Mouse (Mus musculus) forebrain, postnatal 0 days (tissue): ENCODE data around the gene Ch25h. TPM values are rescaled to one million over a fixed set of nuclear protein-coding genes. Genes with fewer than 3 reads are reported as not detected.

Experiments used
- ATAC-seq: fragments of 200-750 bp; cut with Nextera tagmentation; 2 replicates; pipeline ENCODE4 v1.8.0; 2017; ENCODE audit warnings: mild to moderate bottlenecking, moderate library complexity
- DNase-seq: peaks from one replicate; pipeline ENCODE4 v3.0.0-alpha.2; 2015
- H3K27ac ChIP-seq: fragments of 300-500 bp; sonication (generic); 2 replicates; pipeline ENCODE4 v1.5.1; 2014; ENCODE audit warnings: low read depth, mild to moderate bottlenecking, antibody characterized with exemption, low read length, moderate library complexity, mixed read lengths
- H3K27me3 ChIP-seq: fragments of 300-500 bp; sonication (generic); 2 replicates; pipeline ENCODE4 v1.6.1; 2014; ENCODE audit warnings: mild to moderate bottlenecking, low read length, mixed read lengths; ENCODE audit not compliant: insufficient read depth
- H3K36me3 ChIP-seq: fragments of 300-500 bp; sonication (generic); 2 replicates; pipeline ENCODE4 v1.6.1; 2014; ENCODE audit warnings: mild to moderate bottlenecking, moderate library complexity; ENCODE audit not compliant: insufficient read depth
- H3K4me1 ChIP-seq: fragments of 300-500 bp; sonication (generic); 2 replicates; pipeline ENCODE4 v1.6.1; 2014; ENCODE audit warnings: antibody characterized with exemption; ENCODE audit not compliant: insufficient read depth
- H3K4me2 ChIP-seq: fragments of 300-500 bp; sonication (generic); 2 replicates; pipeline ENCODE4 v1.6.1; 2014; ENCODE audit warnings: low read depth, mild to moderate bottlenecking, moderate library complexity
- H3K4me3 ChIP-seq: fragments of 300-500 bp; sonication (generic); 2 replicates; pipeline ENCODE4 v1.5.1; 2014; ENCODE audit warnings: low read depth, low read length, mixed read lengths
- H3K9ac ChIP-seq: fragments of 300-500 bp; sonication (generic); 2 replicates; pipeline ENCODE4 v1.6.1; 2014; ENCODE audit warnings: mild to moderate bottlenecking
- H3K9me3 ChIP-seq: fragments of 300-500 bp; sonication (generic); 2 replicates; pipeline ENCODE4 v1.6.1; 2016; ENCODE audit warnings: low read length
- CTCF ChIP-seq: sonication (generic); IDR thresholded peaks from 2 replicates; pipeline ENCODE4 v1.5.1; 2016; ENCODE audit warnings: antibody characterized with exemption, control low read depth, low read depth
- whole genome bisulfite sequencing: fragments of 180-500 bp; shearing (Covaris S2); extraction: QIAGEN DNeasy Blood & Tissue Kit; methylation state at CpG from one replicate; pipeline ENCODE4 v1.1.7; 2014; 5-methylcytosine and 5-hydroxymethylcytosine counted together
- polyA plus RNA-seq: library from polyadenylated mRNA; unstranded; fragments of >200 nt; fragmentation: Nextera tagmentation; extraction: Ambion mirVana; gene quantifications from 2 replicates; pipeline ENCODE4 v1.2.1, GENCODE M21; 2015
- total RNA-seq: library from RNA; depleted of rRNA; stranded (reverse); fragments of >200 nt; gene quantifications from 2 replicates; pipeline ENCODE4 v1.2.3, GENCODE M21; 2014

Gene Ch25h
- total and polyA plus RNA-seq, 2 experiments from 2014 or later: 0.62 to 0.71 TPM

GRCm38 (mm10) chr19:34519646-34520045 lies 44.7 kb upstream of the Ch25h start:
- H3K4me2 ChIP-seq: no peak overlapping the region
- H3K36me3 ChIP-seq: peaks cover 10% of the 10 kb centered on the region; the same call in 1 of the 2 replicates
- ATAC-seq (no peak), DNase-seq (no peak)
- H3K9me3 ChIP-seq: no peaks in the 10 kb centered on the region
- WGBS: 85% methylated on average over 3 of the region's 3 CpGs
- H3K27ac ChIP-seq: no peak overlapping the region
- no peaks in the 10 kb centered on the region for H3K4me1 ChIP-seq
- H3K4me3 ChIP-seq: no peak overlapping the region
- H3K9ac ChIP-seq: no peak overlapping the region
- H3K27me3 ChIP-seq: no peaks in the 10 kb centered on the region
- TF ChIP-seq CTCF: no peak

GRCm38 (mm10) chr19:34518786-34519185 lies 43.8 kb upstream of the Ch25h start:
- peaks cover 10% of the 10 kb centered on the region; the same call in 1 of the 2 replicates for H3K36me3 ChIP-seq
- no peak for DNase-seq
- H3K4me3 ChIP-seq: no peak overlapping the region
- WGBS: 61% methylated on average over 3 of the region's 3 CpGs
- no peak overlapping the region for H3K4me2 ChIP-seq
- ATAC-seq: no peak
- H3K9ac ChIP-seq: no peak overlapping the region
- no peaks in the 10 kb centered on the region for H3K9me3 ChIP-seq
- no peaks in the 10 kb centered on the region for H3K4me1 ChIP-seq
- H3K27me3 ChIP-seq: no peaks in the 10 kb centered on the region
- no peak overlapping the region for H3K27ac ChIP-seq
- TF ChIP-seq CTCF: no peak

- WGBS: 92% methylated on average over 13 of the region's 13 CpGs
These were observed 43.0 kb upstream of the Ch25h start for GRCm38 (mm10) chr19:34517812-34518594.

GRCm38 (mm10) chr19:34517197-34517596 lies 42.2 kb upstream of the Ch25h start:
- ATAC-seq (no peak), DNase-seq (no peak)
- Histone ChIP-seq H3K27ac (no peak overlapping the region), H3K4me1 (no peaks in the 10 kb centered on the region), H3K9ac (no peak overlapping the region), H3K4me3 (no peak overlapping the region), H3K36me3 (peaks cover 10% of the 10 kb centered on the region; the same call in 1 of the 2 replicates), H3K4me2 (no peak overlapping the region), H3K9me3 (no peaks in the 10 kb centered on the region), H3K27me3 (no peaks in the 10 kb centered on the region)
- WGBS: 95% methylated on average over 3 of the region's 3 CpGs
- TF ChIP-seq CTCF: no peak

More at GRCm38 (mm10) chr19:34517812-34518594, 43.0 kb upstream of the Ch25h start:
- Histone ChIP-seq H3K27me3 (no peaks in the 10 kb centered on the region), H3K9me3 (no peaks in the 10 kb centered on the region), H3K36me3 (peaks cover 10% of the 10 kb centered on the region; the same call in 1 of the 2 replicates), H3K4me2 (no peak overlapping the region), H3K27ac (no peak overlapping the region), H3K9ac (no peak overlapping the region), H3K4me1 (no peaks in the 10 kb centered on the region), H3K4me3 (no peak overlapping the region)
- no peak for DNase-seq
- no peak for TF ChIP-seq CTCF
- no peak for ATAC-seq

- peaks cover 10% of the 10 kb centered on the region; the same call in 1 of the 2 replicates for H3K36me3 ChIP-seq
- 92% methylated on average over 2 of the region's 2 CpGs for WGBS
- TF ChIP-seq CTCF: no peak
These were observed 41.4 kb upstream of the Ch25h start for GRCm38 (mm10) chr19:34516346-34516745.

GRCm38 (mm10) chr19:34515681-34516080 lies 40.7 kb upstream of the Ch25h start:
- Histone ChIP-seq H3K9me3 (no peaks in the 10 kb centered on the region), H3K36me3 (peaks cover 10% of the 10 kb centered on the region), H3K4me1 (no peaks in the 10 kb centered on the region), H3K27ac (no peak overlapping the region), H3K4me2 (no peak overlapping the region), H3K4me3 (no peak overlapping the region), H3K9ac (no peak overlapping the region), H3K27me3 (no peaks in the 10 kb centered on the region)
- WGBS: 82% methylated on average over 3 of the region's 3 CpGs
- TF ChIP-seq CTCF: no peak
- DNase-seq (no peak), ATAC-seq (no peak)

More at GRCm38 (mm10) chr19:34516346-34516745, 41.4 kb upstream of the Ch25h start:
- Histone ChIP-seq H3K9me3 (no peaks in the 10 kb centered on the region), H3K4me2 (no peak overlapping the region), H3K9ac (no peak overlapping the region), H3K4me3 (no peak overlapping the region), H3K27ac (no peak overlapping the region), H3K27me3 (no peaks in the 10 kb centered on the region), H3K4me1 (no peaks in the 10 kb centered on the region)
- DNase-seq (no peak), ATAC-seq (no peak)

- peaks cover 7% of the 10 kb centered on the region; the same call in 1 of the 2 replicates for H3K36me3 ChIP-seq
- no peaks in the 10 kb centered on the region for H3K9me3 ChIP-seq
- ATAC-seq (no peak), DNase-seq (no peak)
- no peaks in the 10 kb centered on the region for H3K4me1 ChIP-seq
- H3K27ac ChIP-seq: no peak overlapping the region
- H3K4me2 ChIP-seq: no peak overlapping the region
- WGBS: 80% methylated on average over 8 of the region's 8 CpGs
- no peaks in the 10 kb centered on the region for H3K27me3 ChIP-seq
- no peak for TF ChIP-seq CTCF
- H3K4me3 ChIP-seq: no peak overlapping the region
- no peak overlapping the region for H3K9ac ChIP-seq
These were observed 36.6 kb upstream of the Ch25h start for GRCm38 (mm10) chr19:34511528-34511927.
